Mouse (Mus musculus): ENCODE results near the gene Tph1. TPM values are rescaled to one million over a fixed set of nuclear protein-coding genes. Genes with fewer than 3 reads are reported as not detected.

The Tph1 gene
- 0.09 and 0.19 TPM in 2 replicates for polyA plus RNA-seq (2012; rRNA removed)

DNA sequence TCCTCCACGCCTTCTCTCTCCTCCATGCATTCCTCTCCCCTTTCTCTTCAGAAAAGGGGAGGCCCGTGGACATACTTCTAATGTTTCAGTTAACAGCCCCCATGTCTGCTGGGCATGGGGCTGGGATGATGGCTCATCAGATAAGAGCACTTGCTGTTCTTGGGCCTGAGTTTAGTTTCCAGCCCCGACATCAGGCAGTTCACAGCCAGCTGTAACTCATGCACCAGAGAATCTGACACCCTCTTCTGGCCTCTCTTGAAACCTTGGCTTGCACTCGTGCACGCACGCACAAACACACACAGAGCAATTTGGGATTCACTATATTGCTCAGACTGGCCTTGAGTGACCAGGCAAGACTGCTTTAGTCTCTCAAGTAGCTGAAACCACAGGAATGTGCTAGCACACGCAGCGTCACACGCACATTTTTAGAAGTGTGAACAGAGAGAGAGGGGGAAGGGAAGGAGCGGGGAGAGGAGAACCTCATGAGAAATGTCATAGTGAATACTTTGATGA is at the start of gene Tph1:
Tph1 (minus strand) TSS at position 378 of the 513 bp plus-strand sequence.
- Histone ChIP-seq H3K27ac (ENCODE audit: insufficient read depth, low read length) (no peak within 1 kb of the TSS), H3K4me1 (ENCODE audit: control insufficient read depth, insufficient read depth, low read length) (0 out of 2 replicates have a peak, but pooled peaks cover 1% of the 10 kb centered on the region), H3K4me3 (ENCODE audit: insufficient read depth, low read length) (no peak within 1 kb of the TSS)
- TF ChIP-seq POLR2A (IDR thresholded peaks at IDR 0.05; ENCODE audit: extremely low read depth, insufficient read depth, low read length) (no peak), CTCF (IDR thresholded peaks at IDR 0.05; ENCODE audit: extremely low read depth, insufficient read depth, low read length) (no peak)

GRCm38 (mm10) chr7:46720460-46720859 is 48.1 kb upstream of the Tph1 start:
- no peak overlapping the region for H3K27ac ChIP-seq (ENCODE audit: insufficient read depth, low read length)
- no peak overlapping the region for H3K4me3 ChIP-seq (ENCODE audit: insufficient read depth, low read length)
- peaks cover 5% of the 10 kb centered on the region; the same call in 1 of the 2 replicates for H3K4me1 ChIP-seq (ENCODE audit: control insufficient read depth, insufficient read depth, low read length)
- TF ChIP-seq POLR2A (IDR thresholded peaks at IDR 0.05; ENCODE audit: extremely low read depth, insufficient read depth, low read length) (no peak), CTCF (IDR thresholded peaks at IDR 0.05; ENCODE audit: extremely low read depth, insufficient read depth, low read length) (no peak)

- no peak for TF ChIP-seq POLR2A (IDR thresholded peaks at IDR 0.05; ENCODE audit: extremely low read depth, insufficient read depth, low read length)
- no peak for TF ChIP-seq CTCF (IDR thresholded peaks at IDR 0.05; ENCODE audit: extremely low read depth, insufficient read depth, low read length)
- peaks cover 5% of the 10 kb centered on the region; the same call in 1 of the 2 replicates for H3K4me1 ChIP-seq (ENCODE audit: control insufficient read depth, insufficient read depth, low read length)
- no peak overlapping the region for H3K4me3 ChIP-seq (ENCODE audit: insufficient read depth, low read length)
- H3K27ac ChIP-seq (ENCODE audit: insufficient read depth, low read length), result no peak overlapping the region
Measured at GRCm38 (mm10) chr7:46719526-46719925, 47.2 kb upstream of the Tph1 start.

DNA sequence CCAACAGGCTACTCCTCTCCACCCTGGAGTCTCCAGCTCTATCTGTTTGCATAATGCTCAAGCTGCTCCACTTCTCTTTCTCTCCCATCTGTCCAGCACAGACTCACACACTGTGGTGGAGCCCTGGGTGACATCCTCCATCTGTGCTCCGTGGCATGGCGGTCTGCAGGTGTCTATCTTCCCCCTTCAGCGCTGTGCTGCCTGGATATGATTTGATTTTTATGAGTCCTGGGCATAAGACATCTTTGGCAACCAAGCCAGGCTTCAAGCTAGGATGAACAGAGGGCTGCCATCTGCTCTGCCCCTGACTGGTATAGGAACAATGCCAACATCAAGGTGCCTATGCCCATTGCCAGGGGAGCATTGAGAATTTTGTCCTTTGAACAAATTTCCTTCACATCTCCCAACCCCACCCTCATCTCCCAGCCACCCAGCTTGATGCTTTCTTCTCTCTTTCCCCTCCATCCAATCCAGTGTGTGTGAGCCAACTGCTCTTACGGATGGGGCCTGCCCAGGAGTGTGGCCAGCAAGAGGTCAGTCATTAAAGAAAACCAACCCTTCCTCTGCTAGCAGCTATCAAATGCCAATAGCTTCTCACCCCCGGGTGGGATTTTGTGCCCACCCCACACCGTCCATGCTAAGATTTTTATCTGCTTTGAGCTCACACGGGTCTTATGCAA is 46.4 kb upstream of the Tph1 start:
- Histone ChIP-seq H3K27ac (ENCODE audit: insufficient read depth, low read length) (no peak overlapping the region), H3K4me3 (ENCODE audit: insufficient read depth, low read length) (no peak overlapping the region), H3K4me1 (ENCODE audit: control insufficient read depth, insufficient read depth, low read length) (peaks cover 2% of the 10 kb centered on the region; the same call in 1 of the 2 replicates)
- TF ChIP-seq POLR2A (IDR thresholded peaks at IDR 0.05; ENCODE audit: extremely low read depth, insufficient read depth, low read length) (no peak), CTCF (IDR thresholded peaks at IDR 0.05; ENCODE audit: extremely low read depth, insufficient read depth, low read length) (no peak)

DNA sequence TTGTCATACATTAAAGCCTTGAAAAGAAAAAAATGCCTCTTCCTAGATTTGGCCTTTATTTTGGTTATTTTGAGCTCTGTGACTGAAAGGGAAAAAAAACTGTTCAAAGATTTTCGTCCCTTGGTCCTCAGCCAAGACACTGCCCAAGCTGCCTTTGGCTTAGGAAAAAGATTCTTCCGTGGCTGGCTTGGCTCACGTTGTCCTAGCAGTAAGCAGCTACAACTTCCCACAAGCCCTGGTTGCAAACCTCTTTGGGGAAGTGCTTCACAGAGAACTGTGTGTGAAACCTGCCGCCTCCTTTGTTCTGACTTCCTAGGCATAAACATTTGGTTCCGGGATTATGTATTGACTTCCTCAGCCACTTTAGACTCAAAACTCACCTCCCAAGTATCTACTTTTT is 44.6 kb upstream of the Tph1 start:
- Histone ChIP-seq H3K4me1 (ENCODE audit: control insufficient read depth, insufficient read depth, low read length) (peaks cover 2% of the 10 kb centered on the region; the same call in 1 of the 2 replicates), H3K4me3 (ENCODE audit: insufficient read depth, low read length) (no peak overlapping the region), H3K27ac (ENCODE audit: insufficient read depth, low read length) (no peak overlapping the region)
- TF ChIP-seq POLR2A (IDR thresholded peaks at IDR 0.05; ENCODE audit: extremely low read depth, insufficient read depth, low read length), result no peak
- TF ChIP-seq CTCF (IDR thresholded peaks at IDR 0.05; ENCODE audit: extremely low read depth, insufficient read depth, low read length), result no peak

- no peak within 1 kb of the TSS for H3K4me3 ChIP-seq (ENCODE audit: insufficient read depth, low read length)
- H3K4me1 ChIP-seq (ENCODE audit: control insufficient read depth, insufficient read depth, low read length), result peaks cover 2% of the 10 kb centered on the region; the same call in 1 of the 2 replicates
- no peak within 1 kb of the TSS for H3K27ac ChIP-seq (ENCODE audit: insufficient read depth, low read length)
- TF ChIP-seq POLR2A (IDR thresholded peaks at IDR 0.05; ENCODE audit: extremely low read depth, insufficient read depth, low read length) (no peak), CTCF (IDR thresholded peaks at IDR 0.05; ENCODE audit: extremely low read depth, insufficient read depth, low read length) (no peak)
Measured at GRCm38 (mm10) chr7:46715600-46715999, 43.3 kb upstream of the Tph1 start, which contains the start of gene Saa3. Gene Saa3, minus strand, starts transcription at chr7:46715700.

- peak; percentile 70 for TF ChIP-seq CTCF (IDR thresholded peaks at IDR 0.05; ENCODE audit: extremely low read depth, insufficient read depth, low read length)
- no peak for TF ChIP-seq POLR2A (IDR thresholded peaks at IDR 0.05; ENCODE audit: extremely low read depth, insufficient read depth, low read length)
- H3K4me1 ChIP-seq (ENCODE audit: control insufficient read depth, insufficient read depth, low read length), result peaks cover 2% of the 10 kb centered on the region; the same call in 1 of the 2 replicates
- H3K27ac ChIP-seq (ENCODE audit: insufficient read depth, low read length), result no peak overlapping the region
- H3K4me3 ChIP-seq (ENCODE audit: insufficient read depth, low read length), result no peak overlapping the region
Measured at GRCm38 (mm10) chr7:46714518-46714917, 42.2 kb upstream of the Tph1 start.

- H3K4me1 ChIP-seq (ENCODE audit: control insufficient read depth, insufficient read depth, low read length), result no peaks in the 10 kb centered on the region
- H3K27ac ChIP-seq (ENCODE audit: insufficient read depth, low read length), result no peak overlapping the region
- no peak for TF ChIP-seq CTCF (IDR thresholded peaks at IDR 0.05; ENCODE audit: extremely low read depth, insufficient read depth, low read length)
- TF ChIP-seq POLR2A (IDR thresholded peaks at IDR 0.05; ENCODE audit: extremely low read depth, insufficient read depth, low read length), result no peak
- no peak overlapping the region for H3K4me3 ChIP-seq (ENCODE audit: insufficient read depth, low read length)
Measured at GRCm38 (mm10) chr7:46712250-46712649, 39.9 kb upstream of the Tph1 start.

GRCm38 (mm10) chr7:46710390-46710844 is 38.1 kb upstream of the Tph1 start, which contains the start of gene Saal1:
Gene Saal1, minus strand, starts transcription at chr7:46710680.
- Histone ChIP-seq H3K27ac (ENCODE audit: insufficient read depth, low read length) (no peak within 1 kb of the TSS), H3K4me3 (ENCODE audit: insufficient read depth, low read length) (peak within 1 kb of the TSS; percentile 60), H3K4me1 (ENCODE audit: control insufficient read depth, insufficient read depth, low read length) (no peaks in the 10 kb centered on the region)
- peak; percentile 72 for TF ChIP-seq CTCF (IDR thresholded peaks at IDR 0.05; ENCODE audit: extremely low read depth, insufficient read depth, low read length)
- TF ChIP-seq POLR2A (IDR thresholded peaks at IDR 0.05; ENCODE audit: extremely low read depth, insufficient read depth, low read length), result peak; percentile 60; the same call in 1 of the 2 replicates
